Mouse (Mus musculus) limb, embryonic 15.5 days (tissue): ENCODE measurements at regions not wholly inside any gene's neighbourhood (a gene's known extent, or its start where the extent isn't known, plus 50 kb on each side); places are given as distances from the start of the nearest gene placed in this dataset.
A peak's percentile ranks its signal among the peaks of the same experiment; 100 is the strongest.

Source experiments
- ATAC-seq: fragments of 200-750 bp; cut with Nextera tagmentation; 2 replicates; pipeline ENCODE4 v1.8.0; 2017; ENCODE audit warnings: low read depth, moderate TSS enrichment; ENCODE audit not compliant: insufficient number of reproducible peaks, low FRiP score, low TSS enrichment
- H3K27ac ChIP-seq: fragments of 300-500 bp; sonication (generic); 2 replicates; pipeline ENCODE4 v1.5.1; 2015; ENCODE audit warnings: moderate library complexity, mild to moderate bottlenecking, inconsistent platforms
- H3K27me3 ChIP-seq: fragments of 300-500 bp; sonication (generic); 2 replicates; pipeline ENCODE4 v1.6.1; 2015; ENCODE audit warnings: inconsistent platforms
- H3K36me3 ChIP-seq: fragments of 300-500 bp; sonication (generic); 2 replicates; pipeline ENCODE4 v1.6.1; 2015; ENCODE audit warnings: inconsistent platforms
- H3K4me1 ChIP-seq: fragments of 300-500 bp; sonication (generic); 2 replicates; pipeline ENCODE4 v1.6.1; 2015; ENCODE audit warnings: inconsistent platforms
- H3K4me2 ChIP-seq: fragments of 300-500 bp; sonication (generic); 2 replicates; pipeline ENCODE4 v1.6.1; 2015; ENCODE audit warnings: mild to moderate bottlenecking, inconsistent platforms
- H3K4me3 ChIP-seq: fragments of 300-500 bp; sonication (generic); 2 replicates; pipeline ENCODE4 v1.5.1; 2015; ENCODE audit warnings: mild to moderate bottlenecking, inconsistent platforms
- H3K9ac ChIP-seq: fragments of 300-500 bp; sonication (generic); 2 replicates; pipeline ENCODE4 v1.6.1; 2015; ENCODE audit warnings: inconsistent platforms
- H3K9me3 ChIP-seq: fragments of 300-500 bp; sonication (generic); 2 replicates; pipeline ENCODE4 v1.6.1; 2016; ENCODE audit warnings: inconsistent platforms
- WGBS: fragments of 180-500 bp; shearing (Covaris S2); methylation state at CpG from one replicate; pipeline ENCODE4 v1.1.7; 2015; 5-methylcytosine and 5-hydroxymethylcytosine counted together

DNA sequence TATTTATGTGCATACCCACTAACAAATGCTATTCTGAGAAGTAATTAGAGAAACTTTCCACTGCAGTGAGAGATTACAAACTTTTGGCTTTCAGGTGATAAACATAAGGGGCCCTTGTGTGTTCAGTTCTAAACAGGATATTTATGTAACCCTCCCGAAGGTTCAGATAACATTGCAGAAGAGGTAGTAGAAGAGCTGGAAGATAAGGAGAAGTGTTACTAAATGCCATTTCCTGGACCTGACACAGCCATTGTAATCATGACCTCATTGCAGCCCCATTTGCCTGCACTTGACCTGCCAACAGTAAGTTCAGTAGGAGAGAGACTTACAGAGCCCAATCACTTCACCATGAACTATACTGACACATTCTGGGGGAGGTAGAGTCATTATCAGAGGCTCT is 405.6 kb downstream of the Sqor start:
- 80% methylated on average over 1 of the region's 1 CpGs for WGBS
- Histone ChIP-seq H3K9ac (no peak overlapping the region), H3K4me1 (no peaks in the 10 kb centered on the region), H3K27me3 (no peaks in the 10 kb centered on the region), H3K27ac (no peak overlapping the region), H3K4me3 (no peak overlapping the region), H3K4me2 (no peak overlapping the region), H3K36me3 (no peaks in the 10 kb centered on the region), H3K9me3 (no peaks in the 10 kb centered on the region)
- ATAC-seq = no peak

DNA sequence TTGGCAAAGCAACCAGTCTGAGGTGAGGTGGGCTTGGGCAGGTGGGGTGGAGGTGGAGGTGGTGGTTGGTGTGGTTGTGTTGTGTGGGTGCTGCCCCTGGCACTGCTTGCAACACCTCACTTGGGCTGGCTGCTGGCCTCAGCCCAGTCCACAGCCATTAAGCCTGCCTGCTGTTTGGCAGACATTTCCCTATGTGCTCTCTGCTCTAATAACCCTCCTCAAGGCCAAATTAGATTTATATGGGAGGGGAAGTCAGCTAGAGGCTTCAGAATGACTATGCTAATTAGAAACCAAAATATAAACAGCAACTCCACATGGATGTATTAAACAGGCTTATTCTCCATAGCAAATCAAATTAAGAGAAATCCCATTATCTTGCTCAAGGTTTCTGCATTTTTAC is 417.2 kb downstream of the Sqor start:
- Histone ChIP-seq H3K27me3 (no peaks in the 10 kb centered on the region), H3K4me1 (no peaks in the 10 kb centered on the region), H3K9me3 (no peaks in the 10 kb centered on the region), H3K36me3 (no peaks in the 10 kb centered on the region), H3K4me3 (no peak overlapping the region), H3K9ac (no peak overlapping the region), H3K4me2 (no peak overlapping the region), H3K27ac (no peak overlapping the region)
- ATAC-seq = 0 out of 2 replicates have a peak, but pooled peaks have one; percentile 40

DNA sequence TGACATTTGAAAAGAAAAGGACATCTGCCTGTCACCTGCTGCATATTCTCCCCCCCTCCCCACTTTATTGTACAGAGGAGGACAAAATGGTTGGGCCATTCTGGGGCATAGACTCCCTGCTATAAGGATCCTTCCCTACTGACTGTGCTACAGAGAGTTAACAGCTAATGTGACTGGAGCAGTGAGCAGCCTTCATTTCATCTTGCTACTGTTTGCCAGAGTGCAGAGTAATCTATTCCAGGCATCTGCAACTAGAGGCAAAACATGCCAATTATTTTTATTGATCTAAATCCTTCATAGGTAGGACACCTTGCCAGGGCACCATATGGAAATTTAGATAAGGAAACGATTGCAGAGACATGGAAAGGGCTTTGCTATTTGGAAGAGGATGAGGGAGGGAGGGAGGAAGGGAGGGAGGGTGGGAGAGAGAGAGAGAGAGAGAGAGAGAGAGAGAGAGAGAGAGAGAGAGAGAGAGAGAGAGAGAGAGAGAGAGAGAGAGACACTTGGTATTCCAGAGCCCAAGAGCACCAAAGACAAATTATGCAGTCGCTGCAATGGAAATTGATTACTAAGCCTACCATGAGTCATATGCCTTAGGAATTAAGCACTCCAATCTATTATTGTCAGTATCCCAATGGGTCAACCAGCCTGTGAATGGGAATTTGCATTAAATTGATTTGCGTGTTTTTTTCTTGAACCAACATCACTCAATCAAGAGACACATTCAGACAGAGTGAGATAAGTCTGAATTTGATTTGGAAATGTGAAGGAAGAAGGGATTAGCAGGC is 426.0 kb downstream of the Sqor start:
- no peak overlapping the region for H3K9ac ChIP-seq
- no peak for ATAC-seq
- H3K27me3 ChIP-seq = no peaks in the 10 kb centered on the region
- H3K4me1 ChIP-seq = no peaks in the 10 kb centered on the region
- no peaks in the 10 kb centered on the region for H3K9me3 ChIP-seq
- no peak overlapping the region for H3K4me2 ChIP-seq
- no peak overlapping the region for H3K4me3 ChIP-seq
- 64% methylated on average over 3 of the region's 3 CpGs for WGBS
- no peak overlapping the region for H3K27ac ChIP-seq
- no peaks in the 10 kb centered on the region for H3K36me3 ChIP-seq

DNA sequence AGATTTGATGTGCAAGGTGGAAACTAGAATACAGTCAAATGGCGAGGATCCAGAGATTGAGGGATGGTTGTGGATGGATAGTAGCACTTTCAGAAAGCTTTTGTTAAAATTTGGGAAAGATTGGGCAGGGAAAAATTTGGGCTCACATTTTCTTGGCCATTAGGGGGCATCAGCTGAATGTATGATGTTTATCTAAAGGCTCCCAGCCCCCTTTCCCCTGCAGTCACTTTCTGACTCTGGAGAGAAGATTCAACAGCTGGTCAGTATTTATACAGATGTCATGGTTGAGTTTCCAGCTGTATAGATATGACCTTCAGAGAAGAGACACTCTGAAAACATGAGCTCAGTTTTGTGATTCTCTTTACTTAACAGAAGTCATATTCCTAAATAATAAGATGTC is 429.5 kb downstream of the Sqor start:
- Histone ChIP-seq H3K9ac (no peak overlapping the region), H3K9me3 (no peaks in the 10 kb centered on the region), H3K4me1 (no peaks in the 10 kb centered on the region), H3K4me2 (no peak overlapping the region), H3K27ac (no peak overlapping the region), H3K36me3 (no peaks in the 10 kb centered on the region), H3K27me3 (no peaks in the 10 kb centered on the region), H3K4me3 (no peak overlapping the region)
- ATAC-seq = no peak
- 39% methylated on average over 1 of the region's 1 CpGs for WGBS
